Mouse (Mus musculus) lung, adult 2 months (tissue): ENCODE results near the gene Sh3kbp1. TPM values are rescaled to one million over a fixed set of nuclear protein-coding genes. Genes with fewer than 3 reads are reported as not detected.
A peak's percentile ranks its signal among the peaks of the same experiment; 100 is the strongest.

Experiments
- DNase-seq: peaks from one replicate; pipeline ENCODE4 v3.0.0; 2022
- H3K4me1 ChIP-seq: fragments of 200-500 bp; 2 replicates; pipeline ENCODE4 v1.6.1; 2011; ENCODE audit warnings: low read length; ENCODE audit not compliant: control insufficient read depth, insufficient read depth
- H3K4me3 ChIP-seq: fragments of 200-500 bp; replicated peaks from 2 replicates; pipeline ENCODE3; 2011; ENCODE audit warnings: low read depth, mild to moderate bottlenecking, control low read depth, low read length; ENCODE audit errors: extremely low read depth
- CTCF ChIP-seq: fragments of 200-500 bp; IDR thresholded peaks from 2 replicates; pipeline ENCODE4 v1.5.1; 2011; ENCODE audit warnings: mild to moderate bottlenecking, low read length, control low read depth; ENCODE audit not compliant: insufficient read depth
- POLR2A ChIP-seq: fragments of 200-500 bp; IDR thresholded peaks from 2 replicates; pipeline ENCODE4 v1.6.1; 2011; ENCODE audit warnings: low read depth, mild to moderate bottlenecking, control low read depth, low read length, borderline replicate concordance; ENCODE audit errors: extremely low read depth
- WGBS: fragments of 180-500 bp; shearing (Covaris S2); methylation state at CpG from one replicate; pipeline ENCODE4 v1.1.7; 2018; 5-methylcytosine and 5-hydroxymethylcytosine counted together
- polyA plus RNA-seq: library from polyadenylated mRNA; depleted of rRNA; stranded (reverse); fragments of >200 nt; gene quantifications from 2 replicates; pipeline ENCODE4 v1.2.3, GENCODE M21; 2012; rRNA removed

Gene Sh3kbp1
- polyA plus RNA-seq, 1 experiment, result 16.5 TPM

DNA sequence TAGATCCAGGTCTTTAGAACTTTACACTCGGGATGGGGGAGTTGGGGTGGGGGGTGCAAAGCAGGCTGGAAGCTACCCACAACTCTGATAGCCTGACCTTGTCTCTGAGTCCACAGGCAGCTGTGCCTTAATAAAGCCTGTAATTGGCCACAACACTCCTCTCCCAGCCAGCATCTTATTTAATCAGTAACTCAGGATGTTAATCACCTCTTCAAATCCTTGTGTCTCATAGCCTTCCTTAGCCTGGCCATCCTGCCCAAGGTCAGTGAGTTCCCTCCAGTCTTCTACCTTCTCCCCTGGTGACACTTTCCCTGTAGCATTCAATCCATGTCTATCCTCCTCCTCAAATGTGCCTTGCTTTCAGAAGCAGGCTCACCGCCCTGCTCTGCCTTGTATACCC lies 342.0 kb downstream of the Sh3kbp1 start:
- no peak overlapping the region for H3K4me3 ChIP-seq
- no peak for DNase-seq
- WGBS, result 89% methylated on average over 2 of the region's 2 CpGs
- TF ChIP-seq CTCF, result no peak
- no peak for TF ChIP-seq POLR2A
- no peaks in the 10 kb centered on the region for H3K4me1 ChIP-seq

DNA sequence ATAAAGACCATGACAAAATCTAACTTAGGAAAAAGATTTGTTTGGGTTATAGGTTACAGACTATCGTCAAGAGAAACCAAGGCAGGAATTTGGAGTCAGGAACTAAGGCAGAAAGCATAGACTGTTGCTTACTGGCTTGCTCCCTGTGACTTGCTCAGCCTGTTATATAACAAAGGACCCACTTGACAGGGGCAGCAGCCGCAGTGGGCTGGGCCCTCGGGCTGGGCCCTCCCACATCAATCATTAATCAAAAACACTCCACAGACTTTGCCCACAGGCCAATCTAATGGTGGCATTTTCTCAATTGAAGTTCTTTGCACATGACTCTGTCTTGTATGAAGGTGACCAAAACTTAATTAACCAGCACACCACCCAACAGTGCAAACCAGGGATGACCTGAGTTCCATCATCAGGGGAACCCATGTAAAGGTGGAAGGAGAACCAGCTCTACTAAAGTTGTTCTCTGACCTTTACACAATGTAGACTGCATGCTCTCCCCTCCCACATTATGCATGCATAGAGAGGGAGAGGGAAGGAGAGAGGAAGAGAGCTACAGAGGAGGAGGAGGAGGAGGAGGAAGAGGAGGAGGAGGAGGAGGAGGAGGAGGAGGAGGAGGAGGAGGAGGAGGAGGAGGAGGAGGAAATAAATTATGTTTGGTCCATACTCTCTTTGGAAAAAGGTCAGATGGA lies 344.2 kb downstream of the Sh3kbp1 start:
- WGBS, result 61% methylated on average over 3 of the region's 3 CpGs
- Histone ChIP-seq H3K4me1 (no peaks in the 10 kb centered on the region), H3K4me3 (no peak overlapping the region)
- DNase-seq, result no peak
- no peak for TF ChIP-seq CTCF
- no peak for TF ChIP-seq POLR2A

GRCm38 (mm10) chrX:159973730-159974129 lies 346.7 kb downstream of the Sh3kbp1 start:
- no peak overlapping the region for H3K4me3 ChIP-seq
- no peaks in the 10 kb centered on the region for H3K4me1 ChIP-seq
- no peak for TF ChIP-seq POLR2A
- TF ChIP-seq CTCF, result peak; percentile 42
- DNase-seq, result no peak
- 34% methylated on average over 5 of the region's 5 CpGs for WGBS

GRCm38 (mm10) chrX:159976243-159976642 lies 349.2 kb downstream of the Sh3kbp1 start:
- Histone ChIP-seq H3K4me3 (no peak overlapping the region), H3K4me1 (no peaks in the 10 kb centered on the region)
- no peak for TF ChIP-seq CTCF
- no peak for TF ChIP-seq POLR2A
- WGBS, result 57% methylated on average over 3 of the region's 3 CpGs
- no peak for DNase-seq

GRCm38 (mm10) chrX:159988002-159988960 lies 361.2 kb downstream of the Sh3kbp1 start, which contains the start of gene Map3k15:
TSS of gene Map3k15 (plus strand) at chrX:159988433.
- TF ChIP-seq POLR2A, result no peak
- TF ChIP-seq CTCF, result peak; percentile 33; the same call in 1 of the 2 replicates
- Histone ChIP-seq H3K4me1 (no peaks in the 10 kb centered on the region), H3K4me3 (peak within 1 kb of the TSS; percentile 29)
- DNase-seq, result peak; percentile 46
- WGBS, result 49% methylated on average over 106 of the region's 108 CpGs

- Histone ChIP-seq H3K4me1 (no peaks in the 10 kb centered on the region), H3K4me3 (no peak overlapping the region)
- no peak for TF ChIP-seq CTCF
- no peak for TF ChIP-seq POLR2A
- 81% methylated on average over 6 of the region's 6 CpGs for WGBS
- no peak for DNase-seq
Measured at GRCm38 (mm10) chrX:159995808-159996207, 368.7 kb downstream of the Sh3kbp1 start.

Other genes with a start within 250 kb of the Sh3kbp1 start
- 0.06 and 0.09 TPM in 2 replicates for gene Map7d2, start 212.7 kb upstream of the Sh3kbp1 start, polyA plus RNA-seq
- 1.8 and 3.4 TPM in 2 replicates for gene Bclaf3, start 100.6 kb upstream of the Sh3kbp1 start, polyA plus RNA-seq